Mouse (Mus musculus): ENCODE measurements around the gene Agpat2. TPM values are rescaled to one million over a fixed set of nuclear protein-coding genes. Genes with fewer than 3 reads are reported as not detected.

Agpat2 gene
- polyA plus RNA-seq, 1 experiment, result 6.1 TPM

DNA sequence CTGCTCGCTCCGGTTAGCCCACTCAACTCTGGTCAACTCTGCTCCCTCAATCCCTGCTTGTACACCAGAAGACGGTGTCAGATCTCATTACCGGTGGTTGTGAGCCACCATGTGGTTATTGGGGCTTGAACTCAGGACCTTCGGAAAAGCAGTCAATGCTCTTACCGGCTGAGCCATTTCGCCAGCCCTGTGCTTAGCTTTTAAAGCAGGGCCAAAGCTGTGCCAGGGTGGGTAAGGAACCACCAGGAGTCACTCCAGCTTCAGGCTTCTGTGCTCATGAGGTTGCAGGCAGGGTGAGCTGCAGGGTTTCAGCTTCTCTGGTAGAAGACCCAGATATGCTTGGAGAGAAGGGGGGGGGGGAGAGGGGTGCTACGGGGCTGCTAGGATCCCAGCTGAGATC lies 1.1 kb upstream of the Agpat2 start:
- no peak for DNase-seq (ENCODE audit: low read depth)
- no peak for TF ChIP-seq POLR2A (IDR thresholded peaks at IDR 0.05; ENCODE audit: borderline replicate concordance, extremely low read depth, insufficient read depth, insufficient read length, poor library complexity, severe bottlenecking)
- no peak for TF ChIP-seq CTCF (IDR thresholded peaks at IDR 0.05; ENCODE audit: borderline replicate concordance, extremely low read depth, insufficient read depth, insufficient read length)

DNA sequence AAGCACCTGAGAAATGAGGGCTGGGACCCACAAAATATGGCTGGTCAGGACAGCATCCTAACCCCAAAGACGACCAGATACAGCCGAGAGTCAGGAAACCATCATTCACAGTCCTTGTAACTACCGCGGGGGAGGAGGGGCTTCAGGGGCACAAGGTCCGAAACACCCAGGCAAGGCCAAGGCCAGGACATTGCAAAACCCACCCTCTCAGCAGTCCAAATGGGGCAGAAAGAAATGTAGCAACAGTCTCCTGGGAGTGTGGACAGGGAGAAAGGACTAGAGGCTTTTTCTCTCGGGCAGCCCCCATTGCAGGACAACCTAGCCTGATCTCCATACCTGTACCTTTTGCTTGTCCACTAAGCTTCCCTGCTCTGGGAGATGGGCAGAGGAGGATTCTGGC lies 1.1 kb downstream of the Agpat2 start:
- no peak for DNase-seq (ENCODE audit: low read depth)
- TF ChIP-seq POLR2A (IDR thresholded peaks at IDR 0.05; ENCODE audit: borderline replicate concordance, extremely low read depth, insufficient read depth, insufficient read length, poor library complexity, severe bottlenecking) (no peak), CTCF (IDR thresholded peaks at IDR 0.05; ENCODE audit: borderline replicate concordance, extremely low read depth, insufficient read depth, insufficient read length) (no peak)

DNA sequence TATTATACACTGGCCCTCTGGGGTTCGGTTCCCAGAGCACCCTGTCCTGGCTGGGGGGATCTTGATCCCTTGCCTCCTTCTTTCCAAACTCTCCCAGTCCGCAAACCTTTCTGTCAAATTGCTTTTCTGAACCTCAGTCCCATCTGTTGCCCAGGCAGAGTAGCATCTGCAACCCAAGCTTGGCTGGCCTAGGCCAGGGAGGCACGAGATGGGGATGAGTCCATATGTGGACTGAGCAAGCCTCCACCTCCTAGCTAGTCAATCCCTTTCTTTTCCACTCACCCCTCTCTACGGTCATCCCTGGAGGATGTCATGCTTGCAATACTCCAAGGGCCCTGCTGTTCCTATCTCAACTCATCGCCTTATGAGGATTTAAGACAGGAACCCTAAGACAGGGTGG lies 1.6 kb downstream of the Agpat2 start:
- no peak for DNase-seq (ENCODE audit: low read depth)
- TF ChIP-seq CTCF (IDR thresholded peaks at IDR 0.05; ENCODE audit: borderline replicate concordance, extremely low read depth, insufficient read depth, insufficient read length) (no peak), POLR2A (IDR thresholded peaks at IDR 0.05; ENCODE audit: borderline replicate concordance, extremely low read depth, insufficient read depth, insufficient read length, poor library complexity, severe bottlenecking) (no peak)

DNA sequence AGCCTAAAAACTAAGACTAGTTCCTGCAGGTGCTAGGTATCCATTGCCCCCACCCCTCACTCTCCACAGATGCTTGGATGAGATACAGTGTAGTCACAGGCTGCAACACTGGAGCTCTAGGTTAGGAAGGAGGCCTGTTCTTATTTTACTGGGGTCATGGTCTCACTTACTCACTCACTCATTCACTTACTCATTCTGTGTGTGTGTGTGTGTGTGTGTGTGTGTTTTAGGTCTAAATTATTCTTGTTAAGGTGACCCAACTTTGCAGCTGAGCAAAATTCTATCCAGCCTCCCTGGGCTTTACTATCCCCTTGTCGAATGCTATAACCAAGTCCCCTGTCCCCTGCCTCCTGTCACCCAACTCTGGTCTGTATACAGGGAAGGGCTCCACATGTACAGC lies 2.6 kb downstream of the Agpat2 start:
- TF ChIP-seq POLR2A (IDR thresholded peaks at IDR 0.05; ENCODE audit: borderline replicate concordance, extremely low read depth, insufficient read depth, insufficient read length, poor library complexity, severe bottlenecking), result no peak
- TF ChIP-seq CTCF (IDR thresholded peaks at IDR 0.05; ENCODE audit: borderline replicate concordance, extremely low read depth, insufficient read depth, insufficient read length), result no peak
- DNase-seq (ENCODE audit: low read depth), result no peak

DNA sequence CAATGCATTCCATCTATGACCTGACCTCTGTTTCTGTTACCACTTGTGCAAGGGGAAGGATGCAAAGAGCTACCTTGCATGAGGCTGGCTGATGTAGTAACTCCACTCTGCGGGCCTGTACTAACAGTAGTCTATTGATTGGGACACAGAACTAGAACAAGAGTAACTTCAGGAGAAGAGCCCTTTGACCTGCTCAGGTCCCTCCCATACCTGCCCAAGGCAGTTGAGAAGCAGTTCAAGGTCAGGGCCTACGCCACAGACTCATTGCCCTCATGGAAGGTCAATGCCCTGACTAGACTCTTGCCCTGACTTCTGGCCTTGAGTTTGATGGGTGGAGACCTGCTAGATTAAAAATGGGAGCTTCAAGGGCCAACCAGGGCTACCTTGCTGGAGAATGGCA lies 3.6 kb downstream of the Agpat2 start:
- DNase-seq (ENCODE audit: low read depth), result no peak
- TF ChIP-seq CTCF (IDR thresholded peaks at IDR 0.05; ENCODE audit: borderline replicate concordance, extremely low read depth, insufficient read depth, insufficient read length) (no peak), POLR2A (IDR thresholded peaks at IDR 0.05; ENCODE audit: borderline replicate concordance, extremely low read depth, insufficient read depth, insufficient read length, poor library complexity, severe bottlenecking) (no peak)

DNA sequence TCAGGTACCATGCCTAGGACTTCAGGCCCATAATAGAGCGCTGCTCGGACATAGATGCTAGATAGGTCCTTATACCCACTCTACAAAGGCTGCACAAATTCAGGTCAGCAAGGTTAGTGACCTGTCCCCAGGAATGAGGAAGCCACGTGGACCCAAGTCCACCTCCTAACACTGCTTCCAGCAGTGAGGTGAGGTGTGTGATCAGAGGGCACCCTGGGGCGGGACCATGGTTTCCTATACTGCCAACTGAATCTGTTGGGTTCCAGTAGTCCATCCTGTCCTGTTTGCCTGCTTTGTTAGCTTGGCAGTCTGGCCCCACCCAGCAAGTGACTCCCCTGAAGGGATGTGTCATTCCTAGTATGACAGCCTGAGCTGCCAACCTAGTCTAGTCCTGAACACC lies 4.3 kb downstream of the Agpat2 start:
- DNase-seq (ENCODE audit: low read depth), result no peak
- no peak for TF ChIP-seq POLR2A (IDR thresholded peaks at IDR 0.05; ENCODE audit: borderline replicate concordance, extremely low read depth, insufficient read depth, insufficient read length, poor library complexity, severe bottlenecking)
- no peak for TF ChIP-seq CTCF (IDR thresholded peaks at IDR 0.05; ENCODE audit: borderline replicate concordance, extremely low read depth, insufficient read depth, insufficient read length)

DNA sequence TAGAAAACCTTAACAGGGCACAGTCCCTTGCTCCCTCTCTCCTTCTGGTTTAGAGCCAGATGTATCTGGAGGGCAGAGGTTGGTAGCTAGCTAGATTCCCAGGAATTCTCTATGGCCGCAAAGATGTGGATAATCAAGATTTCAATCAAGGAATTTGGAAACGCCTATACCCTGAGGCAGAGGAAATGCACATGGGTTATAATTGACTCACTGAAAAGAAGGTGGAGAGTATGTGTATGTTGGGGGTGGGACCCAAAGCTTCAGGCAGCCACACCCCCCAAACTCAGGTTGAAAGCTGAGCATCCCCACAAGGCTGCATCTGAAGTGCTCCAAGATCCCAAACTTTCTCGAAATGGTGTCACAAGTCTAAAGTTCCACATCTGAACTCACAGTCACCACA lies 5.8 kb downstream of the Agpat2 start:
- no peak for TF ChIP-seq CTCF (IDR thresholded peaks at IDR 0.05; ENCODE audit: borderline replicate concordance, extremely low read depth, insufficient read depth, insufficient read length)
- no peak for TF ChIP-seq POLR2A (IDR thresholded peaks at IDR 0.05; ENCODE audit: borderline replicate concordance, extremely low read depth, insufficient read depth, insufficient read length, poor library complexity, severe bottlenecking)
- DNase-seq (ENCODE audit: low read depth), result no peak

DNA sequence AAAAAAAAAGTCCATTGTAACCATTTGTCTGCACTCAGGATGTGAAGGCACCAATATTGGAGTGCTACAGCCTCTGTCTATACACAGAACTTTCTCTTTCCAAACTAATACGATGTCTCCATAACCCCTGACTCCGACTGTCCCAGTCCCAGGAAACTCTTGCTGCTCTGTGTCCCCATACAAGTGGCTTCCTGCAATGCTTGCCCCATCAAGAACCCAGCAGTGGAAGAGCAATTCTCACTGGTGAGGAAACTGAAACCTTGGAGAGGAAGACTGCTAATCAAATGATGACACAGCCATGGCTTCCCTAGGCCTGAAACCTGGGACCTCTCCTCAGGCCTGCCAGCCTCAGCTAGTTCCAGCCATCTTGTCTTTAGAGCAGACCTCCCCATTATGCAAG lies 6.4 kb downstream of the Agpat2 start:
- DNase-seq (ENCODE audit: low read depth), result no peak
- no peak for TF ChIP-seq POLR2A (IDR thresholded peaks at IDR 0.05; ENCODE audit: borderline replicate concordance, extremely low read depth, insufficient read depth, insufficient read length, poor library complexity, severe bottlenecking)
- no peak for TF ChIP-seq CTCF (IDR thresholded peaks at IDR 0.05; ENCODE audit: borderline replicate concordance, extremely low read depth, insufficient read depth, insufficient read length)

DNA sequence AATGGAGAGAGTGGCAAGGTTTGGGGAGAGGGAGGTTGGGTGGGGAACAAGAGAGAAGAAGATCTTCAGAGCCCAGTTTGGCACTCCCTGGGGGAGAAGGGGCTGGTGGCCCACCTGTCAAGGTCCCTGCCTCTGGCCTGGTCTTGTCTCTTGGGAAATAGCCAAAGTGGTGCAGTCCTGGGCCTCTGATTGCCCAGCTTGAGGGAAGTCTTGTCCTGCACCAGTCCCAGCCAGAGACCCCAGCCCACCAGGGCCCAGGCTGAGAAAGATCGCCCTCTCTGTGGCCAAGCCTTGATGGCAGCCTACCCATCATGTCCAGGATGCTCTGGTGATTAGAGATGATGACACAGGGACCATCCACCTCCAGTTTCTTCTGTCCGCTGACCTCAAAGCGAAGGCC lies 7.3 kb downstream of the Agpat2 start:
- no peak for DNase-seq (ENCODE audit: low read depth)
- TF ChIP-seq POLR2A (IDR thresholded peaks at IDR 0.05; ENCODE audit: borderline replicate concordance, extremely low read depth, insufficient read depth, insufficient read length, poor library complexity, severe bottlenecking) (no peak), CTCF (IDR thresholded peaks at IDR 0.05; ENCODE audit: borderline replicate concordance, extremely low read depth, insufficient read depth, insufficient read length) (no peak)

DNA sequence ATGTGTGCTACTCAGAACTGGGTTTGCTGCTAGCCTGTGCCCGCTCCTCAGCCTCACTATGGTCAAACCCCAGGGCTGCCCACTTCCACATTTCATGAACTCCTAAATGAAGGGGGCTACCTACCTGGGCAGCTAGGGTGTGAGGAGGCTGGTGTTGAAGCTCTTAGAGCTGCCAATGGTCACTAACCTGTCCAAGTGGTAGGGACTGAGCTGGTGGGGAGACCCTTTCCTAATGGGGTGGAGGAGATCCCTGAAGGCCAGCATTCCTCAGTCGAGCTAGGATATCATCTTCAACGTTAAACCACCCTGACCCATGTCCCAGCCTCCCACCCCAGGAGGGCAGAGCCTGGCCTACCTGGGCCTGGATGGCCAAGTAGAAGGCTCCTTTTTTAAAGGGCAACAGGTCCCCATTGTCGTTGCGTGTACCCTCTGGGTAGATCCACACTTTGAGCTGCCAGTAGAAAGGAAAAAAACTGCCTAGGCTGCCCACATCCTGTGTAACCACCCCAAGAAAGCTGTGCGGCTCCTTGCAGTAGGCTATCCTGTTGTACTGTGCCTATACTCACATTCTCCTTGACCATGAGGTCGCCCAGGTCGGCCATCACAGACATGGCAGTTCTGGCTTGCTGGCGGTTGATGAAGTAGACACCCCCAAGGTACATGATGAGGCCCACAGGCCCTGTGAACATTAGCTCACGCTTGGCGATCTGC lies 8.3 kb downstream of the Agpat2 start:
- TF ChIP-seq POLR2A (IDR thresholded peaks at IDR 0.05; ENCODE audit: borderline replicate concordance, extremely low read depth, insufficient read depth, insufficient read length, poor library complexity, severe bottlenecking) (no peak), CTCF (IDR thresholded peaks at IDR 0.05; ENCODE audit: borderline replicate concordance, extremely low read depth, insufficient read depth, insufficient read length) (no peak)
- DNase-seq (ENCODE audit: low read depth), result no peak

DNA sequence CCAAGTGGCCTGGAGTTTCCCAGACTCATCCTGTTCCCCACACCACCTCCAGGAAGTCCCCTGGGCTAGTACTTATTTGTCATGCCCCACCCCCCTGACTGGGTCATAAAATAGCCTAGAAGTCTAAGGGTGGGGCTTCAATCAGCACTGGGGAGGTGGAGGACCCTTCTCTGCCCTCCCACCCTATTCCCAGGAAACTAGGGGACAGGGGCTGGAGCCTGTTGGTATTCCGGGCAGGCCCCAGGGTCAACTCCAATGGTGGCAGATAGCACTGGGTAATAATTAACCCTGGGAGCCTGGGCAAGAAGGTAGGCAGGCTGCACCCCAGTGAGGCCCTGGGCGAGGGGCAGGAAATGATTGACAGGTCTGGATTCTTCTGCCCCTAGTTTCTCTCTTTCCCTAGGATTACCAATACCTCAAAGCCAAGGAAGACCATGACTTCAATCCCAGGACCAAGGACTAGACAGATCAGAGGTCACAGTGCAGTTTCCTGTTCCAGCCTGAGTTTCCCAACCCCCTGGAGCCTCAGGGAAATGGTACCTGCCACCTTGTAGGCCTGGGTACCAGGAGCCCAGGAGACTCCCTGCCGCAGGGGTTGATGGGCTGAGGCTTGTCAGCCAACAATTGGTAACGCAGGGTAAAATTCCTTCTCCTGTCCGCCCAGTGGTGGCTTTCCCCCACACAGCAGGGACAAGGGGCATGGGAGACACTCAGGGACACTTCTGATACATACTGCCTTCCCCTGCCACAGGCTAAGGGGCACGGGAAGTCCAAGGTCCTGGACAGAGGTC lies 9.1 kb downstream of the Agpat2 start:
- no peak for DNase-seq (ENCODE audit: low read depth)
- TF ChIP-seq CTCF (IDR thresholded peaks at IDR 0.05; ENCODE audit: borderline replicate concordance, extremely low read depth, insufficient read depth, insufficient read length) (no peak), POLR2A (IDR thresholded peaks at IDR 0.05; ENCODE audit: borderline replicate concordance, extremely low read depth, insufficient read depth, insufficient read length, poor library complexity, severe bottlenecking) (no peak)
